Mouse (Mus musculus): ENCODE measurements at regions not wholly inside any gene's neighbourhood (a gene's known extent, or its start where the extent isn't known, plus 50 kb on each side); places are given as distances from the start of the nearest gene placed in this dataset.

GRCm38 (mm10) chr3:41296152-41296809, 213.4 kb upstream of the Pgrmc2 start:
- DNase-seq (ENCODE audit: extremely low read depth), result no peak
- H3K79me2 ChIP-seq (replicated peaks; ENCODE audit: control insufficient read depth, extremely low read depth, insufficient read depth, poor library complexity, severe bottlenecking), result no peaks in the 10 kb centered on the region
- H3K4me3 ChIP-seq (replicated peaks in 1 of 3; ENCODE audit: low read depth in 2 of 3, low read length in 2 of 3, poor library complexity in 1 of 3), result no peak overlapping the region
- H3K4me2 ChIP-seq (ENCODE audit: insufficient read depth, low read depth, poor library complexity, severe bottlenecking), result no peak overlapping the region
- in situ Hi-C loops (cut with MboI; ENCODE audit: low pct_ligation_motif_present, low pct_unique_long_range_greater_than_20kb, low sequenced_read_pairs) (no loop called here), dilution Hi-C loops (cut with MboI; ENCODE audit: extremely low pct_ligation_motif_present, extremely low pct_unique_long_range_greater_than_20kb, low sequenced_read_pairs) (no loop called here)
- H3K36me3 ChIP-seq (replicated peaks in 1 of 2; ENCODE audit: control insufficient read depth in 1 of 2, insufficient read depth in 1 of 2, low read length in 1 of 2), result no peaks in the 10 kb centered on the region
- no peaks in the 10 kb centered on the region for H3K27me3 ChIP-seq (replicated peaks)
- H3K4me1 ChIP-seq (ENCODE audit: control insufficient read depth in 1 of 2, insufficient read depth in 2 of 2), result peaks cover 0 to 13% of the 10 kb centered on the region in 2 experiments; a peak in 2 of 4 replicates
- H3K27ac ChIP-seq (ENCODE audit: insufficient read depth, low read depth), result no peak overlapping the region
- no peaks in the 10 kb centered on the region for H3K9me3 ChIP-seq (replicated peaks; ENCODE audit: low read length)
- TF ChIP-seq UBTF (IDR thresholded peaks at IDR 0.05; ENCODE audit: low read depth, low read length), result no peak
- H3K9ac ChIP-seq (ENCODE audit: insufficient read depth, low read depth), result no peak overlapping the region

- H3K9ac ChIP-seq (ENCODE audit: insufficient read depth, low read depth), result no peak overlapping the region
- H3K4me3 ChIP-seq (replicated peaks in 1 of 3; ENCODE audit: low read depth in 2 of 3, low read length in 2 of 3, poor library complexity in 1 of 3), result no peak overlapping the region
- dilution Hi-C loops (cut with MboI; ENCODE audit: extremely low pct_ligation_motif_present, extremely low pct_unique_long_range_greater_than_20kb, low sequenced_read_pairs) (no loop called here), in situ Hi-C loops (cut with MboI; ENCODE audit: low pct_ligation_motif_present, low pct_unique_long_range_greater_than_20kb, low sequenced_read_pairs) (no loop called here)
- H3K27me3 ChIP-seq (replicated peaks), result no peaks in the 10 kb centered on the region
- no peak overlapping the region for H3K4me2 ChIP-seq (ENCODE audit: insufficient read depth, low read depth, poor library complexity, severe bottlenecking)
- no peaks in the 10 kb centered on the region for H3K9me3 ChIP-seq (replicated peaks; ENCODE audit: low read length)
- no peak for DNase-seq (ENCODE audit: extremely low read depth)
- TF ChIP-seq CHD2 (IDR thresholded peaks at IDR 0.05; ENCODE audit: low read length) (no peak), BHLHE40 (IDR thresholded peaks at IDR 0.05; ENCODE audit: low read depth, low read length) (no peak), CTCF (conservative IDR thresholded peaks at IDR 0.05 in 1 of 2, IDR thresholded peaks at IDR 0.05 in 1 of 2; ENCODE audit: low read depth in 2 of 2, low read length in 2 of 2) (no peak), NELFE (IDR thresholded peaks at IDR 0.05; ENCODE audit: low read depth, low read length) (no peak), MAX (IDR thresholded peaks at IDR 0.05; ENCODE audit: low read length) (no peak), JUN (IDR thresholded peaks at IDR 0.05; ENCODE audit: insufficient read depth, low read depth, low read length) (no peak), MEF2A (IDR thresholded peaks at IDR 0.05; ENCODE audit: borderline replicate concordance, low read depth, low read length) (no peak), MYC (IDR thresholded peaks at IDR 0.05; ENCODE audit: low read depth, low read length) (no peak), MXI1 (IDR thresholded peaks at IDR 0.05; ENCODE audit: low read depth, low read length) (no peak), NRF1 (IDR thresholded peaks at IDR 0.05; ENCODE audit: low read depth, low read length) (no peak), SIN3A (IDR thresholded peaks at IDR 0.05; ENCODE audit: low read length) (no peak), MAFK (IDR thresholded peaks at IDR 0.05; ENCODE audit: insufficient replicate concordance, low read length) (no peak), USF2 (conservative IDR thresholded peaks at IDR 0.05; ENCODE audit: low read depth, low read length) (no peak), EP300 (IDR thresholded peaks at IDR 0.05; ENCODE audit: low read length) (no peak), UBTF (IDR thresholded peaks at IDR 0.05; ENCODE audit: low read depth, low read length) (no peak), GABPA (IDR thresholded peaks at IDR 0.05; ENCODE audit: insufficient replicate concordance, low read depth, low read length) (no peak), USF1 (IDR thresholded peaks at IDR 0.05; ENCODE audit: low read depth, low read length) (no peak), ETS1 (conservative IDR thresholded peaks at IDR 0.05; ENCODE audit: low read depth, low read length) (no peak), ELF1 (IDR thresholded peaks at IDR 0.05; ENCODE audit: low read depth, low read length) (no peak)
- H3K36me3 ChIP-seq (replicated peaks in 1 of 2; ENCODE audit: control insufficient read depth in 1 of 2, insufficient read depth in 1 of 2, low read length in 1 of 2), result no peaks in the 10 kb centered on the region
- no peak overlapping the region for H3K27ac ChIP-seq (ENCODE audit: insufficient read depth, low read depth)
- no peaks in the 10 kb centered on the region for H3K79me2 ChIP-seq (replicated peaks; ENCODE audit: control insufficient read depth, extremely low read depth, insufficient read depth, poor library complexity, severe bottlenecking)
- H3K4me1 ChIP-seq (ENCODE audit: control insufficient read depth in 1 of 2, insufficient read depth in 2 of 2), result peaks cover 0 to 13% of the 10 kb centered on the region in 2 experiments; a peak in 2 of 4 replicates
Measured at GRCm38 (mm10) chr3:41295150-41295549, 212.3 kb upstream of the Pgrmc2 start.

All from CH12.LX (cell line).